Mouse (Mus musculus): ENCODE results near the gene Mapk8ip3. TPM values are rescaled to one million over a fixed set of nuclear protein-coding genes. Genes with fewer than 3 reads are reported as not detected.
"Not testable (repeated sequence)": the region's sequence is repeated elsewhere in the genome, so short reads cannot be mapped to it uniquely, and the experiment has no call there.

Mapk8ip3 gene
- total RNA-seq (2021) = 100 to 1,000 TPM; 255 to 270 TPM

GRCm38 (mm10) chr17:24936259-24937237, at the start of gene Mapk8ip3:
TSS of gene Mapk8ip3 (minus strand) at chr17:24936977.
- intact Hi-C loops (cut with DNase I) = no loop called here

GRCm38 (mm10) chr17:24960852-24961715, 24.3 kb upstream of the Mapk8ip3 start:
- DNase-seq = no peak
- intact Hi-C loops (cut with DNase I) = no loop called here

More at GRCm38 (mm10) chr17:24936259-24937237, at the start of gene Mapk8ip3:
- DNase-seq = peak; percentile 95

GRCm38 (mm10) chr17:24960135-24960851, 23.5 kb upstream of the Mapk8ip3 start, which contains the start of gene Jpt2:
TSS of gene Jpt2 (minus strand) at chr17:24960689.
- intact Hi-C loops (cut with DNase I) = no loop called here
- peak; percentile 100 for DNase-seq

GRCm38 (mm10) chr17:24959371-24959770, 22.6 kb upstream of the Mapk8ip3 start:
- intact Hi-C loops (cut with DNase I) = no loop called here
- DNase-seq = no peak

- DNase-seq = no peak
- intact Hi-C loops (cut with DNase I) = no loop called here
Observed at GRCm38 (mm10) chr17:24953291-24953690, 16.5 kb upstream of the Mapk8ip3 start.

GRCm38 (mm10) chr17:24950671-24951070, 13.9 kb upstream of the Mapk8ip3 start:
- DNase-seq = no peak
- intact Hi-C loops (cut with DNase I) = no loop called here

GRCm38 (mm10) chr17:24948204-24948603, 11.4 kb upstream of the Mapk8ip3 start:
- DNase-seq = no peak
- intact Hi-C loops (cut with DNase I) = no loop called here

- DNase-seq; intact Hi-C loops (cut with DNase I): not testable (repeated sequence)
Observed at GRCm38 (mm10) chr17:24943589-24943988, 6.8 kb upstream of the Mapk8ip3 start.

GRCm38 (mm10) chr17:24943036-24943435, 6.3 kb upstream of the Mapk8ip3 start:
- DNase-seq = no peak
- intact Hi-C loops (cut with DNase I) = no loop called here

- DNase-seq = peak; percentile 43
- intact Hi-C loops (cut with DNase I) = not testable (repeated sequence)
Observed at GRCm38 (mm10) chr17:24942453-24942852, 5.7 kb upstream of the Mapk8ip3 start.

GRCm38 (mm10) chr17:24937266-24937665, 489 bp upstream of the Mapk8ip3 start:
- no peak for DNase-seq
- intact Hi-C loops (cut with DNase I) = no loop called here

- DNase-seq = no peak
- intact Hi-C loops (cut with DNase I) = no loop called here
Observed at GRCm38 (mm10) chr17:24935666-24936065, 1.1 kb downstream of the Mapk8ip3 start.

GRCm38 (mm10) chr17:24934926-24935325, 1.9 kb downstream of the Mapk8ip3 start:
- DNase-seq = no peak
- intact Hi-C loops (cut with DNase I) = no loop called here

GRCm38 (mm10) chr17:24933163-24933562, 3.6 kb downstream of the Mapk8ip3 start:
- no peak for DNase-seq
- intact Hi-C loops (cut with DNase I) = no loop called here

- no peak for DNase-seq
- intact Hi-C loops (cut with DNase I) = no loop called here
Observed at GRCm38 (mm10) chr17:24932431-24932830, 4.3 kb downstream of the Mapk8ip3 start.

- intact Hi-C loops (cut with DNase I) = no loop called here
- no peak for DNase-seq
Observed at GRCm38 (mm10) chr17:24929506-24929905, 7.3 kb downstream of the Mapk8ip3 start.

- intact Hi-C loops (cut with DNase I) = no loop called here
- no peak for DNase-seq
Observed at GRCm38 (mm10) chr17:24923246-24923645, 13.5 kb downstream of the Mapk8ip3 start.

- intact Hi-C loops (cut with DNase I) = no loop called here
- DNase-seq = no peak
Observed at GRCm38 (mm10) chr17:24913984-24914383, 22.8 kb downstream of the Mapk8ip3 start.

- no peak for DNase-seq
- intact Hi-C loops (cut with DNase I) = no loop called here
Observed at GRCm38 (mm10) chr17:24907591-24907990, 29.2 kb downstream of the Mapk8ip3 start.

- DNase-seq = no peak
- intact Hi-C loops (cut with DNase I) = no loop called here
Observed at GRCm38 (mm10) chr17:24903767-24904166, 33.0 kb downstream of the Mapk8ip3 start.
